Mouse (Mus musculus): ENCODE measurements around the gene Dpm3. TPM values are rescaled to one million over a fixed set of nuclear protein-coding genes. Genes with fewer than 3 reads are reported as not detected.
"Not testable (repeated sequence)": the region's sequence is repeated elsewhere in the genome, so short reads cannot be mapped to it uniquely, and the experiment has no call there.

The Dpm3 gene
- total RNA-seq (2021): 10 to 100 TPM; 60.2 to 64.2 TPM

- no peak for DNase-seq
- intact Hi-C loops (cut with DNase I): no loop called here
Measured at GRCm38 (mm10) chr3:89259076-89259475, at the start of gene Dpm3. TSS of gene Dpm3 (plus strand) at chr3:89259358.

GRCm38 (mm10) chr3:89209731-89210130 lies 49.4 kb upstream of the Dpm3 start:
- intact Hi-C loops (cut with DNase I): no loop called here
- DNase-seq: no peak

GRCm38 (mm10) chr3:89210162-89210561 lies 49.0 kb upstream of the Dpm3 start:
- no peak for DNase-seq
- intact Hi-C loops (cut with DNase I): no loop called here

- intact Hi-C loops (cut with DNase I): no loop called here
- DNase-seq: no peak
Measured at GRCm38 (mm10) chr3:89210731-89211130, 48.4 kb upstream of the Dpm3 start.

GRCm38 (mm10) chr3:89213803-89214530 lies 45.2 kb upstream of the Dpm3 start:
- intact Hi-C loops (cut with DNase I): no loop called here

GRCm38 (mm10) chr3:89214681-89215411 lies 44.3 kb upstream of the Dpm3 start, which contains the start of gene Thbs3:
TSS of gene Thbs3 (plus strand) at chr3:89215180.
- peak; percentile 46 to 59 for DNase-seq
- intact Hi-C loops (cut with DNase I): no loop called here

More at GRCm38 (mm10) chr3:89213803-89214530, 45.2 kb upstream of the Dpm3 start:
- DNase-seq: peak; percentile 95 to 97

GRCm38 (mm10) chr3:89215853-89216252 lies 43.3 kb upstream of the Dpm3 start:
- intact Hi-C loops (cut with DNase I): loop anchor here (1.0 kb wide), 3 partner anchors 20 to 126 kb away; no protein-coding TSS in a partner anchor

GRCm38 (mm10) chr3:89216407-89216806 lies 42.8 kb upstream of the Dpm3 start:
- not testable (repeated sequence) for DNase-seq
- intact Hi-C loops (cut with DNase I): loop anchor here (1.0 kb wide), 3 partner anchors 20 to 126 kb away; no protein-coding TSS in a partner anchor

More at GRCm38 (mm10) chr3:89215853-89216252, 43.3 kb upstream of the Dpm3 start:
- peak; percentile 86 to 91 for DNase-seq

- intact Hi-C loops (cut with DNase I): no loop called here
- DNase-seq: no peak
Measured at GRCm38 (mm10) chr3:89218271-89218670, 40.9 kb upstream of the Dpm3 start.

GRCm38 (mm10) chr3:89219546-89219945 lies 39.6 kb upstream of the Dpm3 start:
- intact Hi-C loops (cut with DNase I): no loop called here

GRCm38 (mm10) chr3:89221167-89221566 lies 38.0 kb upstream of the Dpm3 start:
- intact Hi-C loops (cut with DNase I): no loop called here

More at GRCm38 (mm10) chr3:89219546-89219945, 39.6 kb upstream of the Dpm3 start:
- no peak for DNase-seq

GRCm38 (mm10) chr3:89224796-89225195 lies 34.4 kb upstream of the Dpm3 start:
- intact Hi-C loops (cut with DNase I): no loop called here
- DNase-seq: no peak

More at GRCm38 (mm10) chr3:89221167-89221566, 38.0 kb upstream of the Dpm3 start:
- DNase-seq: no peak

- DNase-seq: no peak
- intact Hi-C loops (cut with DNase I): no loop called here
Measured at GRCm38 (mm10) chr3:89225321-89225815, 33.8 kb upstream of the Dpm3 start.

- no peak for DNase-seq
- intact Hi-C loops (cut with DNase I): no loop called here
Measured at GRCm38 (mm10) chr3:89225918-89226317, 33.2 kb upstream of the Dpm3 start.

- intact Hi-C loops (cut with DNase I): no loop called here
- no peak for DNase-seq
Measured at GRCm38 (mm10) chr3:89226361-89226760, 32.8 kb upstream of the Dpm3 start.

- intact Hi-C loops (cut with DNase I): no loop called here
- DNase-seq: no peak
Measured at GRCm38 (mm10) chr3:89226900-89227299, 32.3 kb upstream of the Dpm3 start, which contains the start of gene Mtx1. TSS of gene Mtx1 (minus strand) at chr3:89227088.

- intact Hi-C loops (cut with DNase I): no loop called here
- DNase-seq: peak; percentile 89 to 90
Measured at GRCm38 (mm10) chr3:89227307-89228179, 31.6 kb upstream of the Dpm3 start.

GRCm38 (mm10) chr3:89228180-89228549 lies 31.0 kb upstream of the Dpm3 start:
- intact Hi-C loops (cut with DNase I): no loop called here
- DNase-seq: peak; percentile 92 to 94

- no peak for DNase-seq
- intact Hi-C loops (cut with DNase I): no loop called here
Measured at GRCm38 (mm10) chr3:89228836-89229235, 30.3 kb upstream of the Dpm3 start, which contains the start of gene Muc1. TSS of gene Muc1 (plus strand) at chr3:89229057.

GRCm38 (mm10) chr3:89229276-89229675 lies 29.9 kb upstream of the Dpm3 start:
- intact Hi-C loops (cut with DNase I): no loop called here
- DNase-seq: no peak

All from heart, postnatal 10 days (tissue).